Mouse (Mus musculus) C2C12 (cell line): ENCODE measurements around the gene Add3. TPM values are rescaled to one million over a fixed set of nuclear protein-coding genes. Genes with fewer than 3 reads are reported as not detected.

Experiments
- H3K27me3 ChIP-seq: one replicate; pipeline ENCODE4 v1.6.1; 2011; ENCODE audit not compliant: control insufficient read depth, insufficient read depth, insufficient read length
- H3K36me3 ChIP-seq: one replicate; pipeline ENCODE4 v1.6.1; 2011; ENCODE audit not compliant: control insufficient read depth, insufficient read depth
- H3K4me3 ChIP-seq: one replicate; pipeline ENCODE4 v1.5.1; 2011; ENCODE audit warnings: mild to moderate bottlenecking, control low read depth; ENCODE audit not compliant: poor library complexity, insufficient read depth, severe bottlenecking
- H3K79me2 ChIP-seq: one replicate; pipeline ENCODE4 v1.6.1; 2011; ENCODE audit not compliant: control insufficient read depth, insufficient read depth
- H3K79me3 ChIP-seq: one replicate; pipeline ENCODE4 v1.6.1; 2011; ENCODE audit warnings: low read depth, control low read depth
- H3ac ChIP-seq: one replicate; pipeline ENCODE3; 2011; ENCODE audit warnings: low read depth; ENCODE audit not compliant: control insufficient read depth, insufficient read length
- CEBPB ChIP-seq: IDR thresholded peaks from one replicate; pipeline ENCODE4 v1.6.1; 2011; ENCODE audit warnings: low read depth, mild to moderate bottlenecking, control low read depth, moderate library complexity
- CTCF ChIP-seq: IDR thresholded peaks from one replicate; pipeline ENCODE4 v1.5.1; 2011; ENCODE audit not compliant: control insufficient read depth, insufficient read depth, insufficient read length
- FOSL1 ChIP-seq: IDR thresholded peaks from one replicate; pipeline ENCODE4 v1.8.0; 2011; ENCODE audit warnings: mild to moderate bottlenecking, low read length; ENCODE audit not compliant: poor library complexity, insufficient read depth, severe bottlenecking
- MAX ChIP-seq: IDR thresholded peaks from one replicate; pipeline ENCODE4 v1.6.1; 2011; ENCODE audit warnings: mild to moderate bottlenecking, control low read depth
- MYOD1 ChIP-seq: IDR thresholded peaks from one replicate; pipeline ENCODE4 v1.6.1; 2011; ENCODE audit warnings: low read depth; ENCODE audit not compliant: control insufficient read depth, insufficient read length
- MYOG ChIP-seq: IDR thresholded peaks from one replicate; pipeline ENCODE4 v1.6.1; 2011; ENCODE audit not compliant: control insufficient read depth, insufficient read length; ENCODE audit errors: extremely low read depth
- USF1 ChIP-seq: IDR thresholded peaks from one replicate; pipeline ENCODE4 v1.6.1; 2011; ENCODE audit warnings: low read depth, mild to moderate bottlenecking, control low read depth, moderate library complexity
- polyA plus RNA-seq: library from polyadenylated mRNA; unstranded; fragments of >200 nt; fragmentation: generic; extraction: Trizol; gene quantifications from one replicate; pipeline ENCODE4 v1.2.1, GENCODE M21; 2012; ENCODE audit warnings: missing spikeins

Gene Add3
- polyA plus RNA-seq, 1 experiment = 1.6 TPM

- TF ChIP-seq CEBPB (no peak), USF1 (no peak), FOSL1 (no peak), CTCF (no peak), MAX (no peak), MYOD1 (no peak)
- H3K36me3 ChIP-seq = no peaks in the 10 kb centered on the region
- H3K79me3 ChIP-seq = no peaks in the 10 kb centered on the region
Measured at GRCm38 (mm10) chr19:53178611-53179528, 38.6 kb downstream of the Add3 start.

GRCm38 (mm10) chr19:53180168-53180803 lies 40.0 kb downstream of the Add3 start:
- no peak overlapping the region for H3ac ChIP-seq
- no peak overlapping the region for H3K4me3 ChIP-seq
- H3K79me3 ChIP-seq = no peaks in the 10 kb centered on the region
- no peaks in the 10 kb centered on the region for H3K79me2 ChIP-seq
- no peaks in the 10 kb centered on the region for H3K36me3 ChIP-seq
- H3K27me3 ChIP-seq = no peaks in the 10 kb centered on the region
- no peak for TF ChIP-seq MYOD1
- no peak for TF ChIP-seq MYOG
- no peak for TF ChIP-seq CEBPB
- no peak for TF ChIP-seq MAX
- TF ChIP-seq FOSL1 = no peak
- no peak for TF ChIP-seq CTCF
- TF ChIP-seq USF1 = no peak

More at GRCm38 (mm10) chr19:53178611-53179528, 38.6 kb downstream of the Add3 start:
- H3K79me2 ChIP-seq = no peaks in the 10 kb centered on the region
- no peak overlapping the region for H3ac ChIP-seq
- H3K27me3 ChIP-seq = no peaks in the 10 kb centered on the region
- H3K4me3 ChIP-seq = no peak overlapping the region

- H3K79me3 ChIP-seq = no peaks in the 10 kb centered on the region
- no peaks in the 10 kb centered on the region for H3K36me3 ChIP-seq
- H3K4me3 ChIP-seq = no peak overlapping the region
- TF ChIP-seq USF1 (no peak), FOSL1 (no peak), MYOD1 (no peak)
- no peaks in the 10 kb centered on the region for H3K27me3 ChIP-seq
- H3K79me2 ChIP-seq = no peaks in the 10 kb centered on the region
- H3ac ChIP-seq = no peak overlapping the region
Measured at GRCm38 (mm10) chr19:53181003-53181861, 41.0 kb downstream of the Add3 start.

DNA sequence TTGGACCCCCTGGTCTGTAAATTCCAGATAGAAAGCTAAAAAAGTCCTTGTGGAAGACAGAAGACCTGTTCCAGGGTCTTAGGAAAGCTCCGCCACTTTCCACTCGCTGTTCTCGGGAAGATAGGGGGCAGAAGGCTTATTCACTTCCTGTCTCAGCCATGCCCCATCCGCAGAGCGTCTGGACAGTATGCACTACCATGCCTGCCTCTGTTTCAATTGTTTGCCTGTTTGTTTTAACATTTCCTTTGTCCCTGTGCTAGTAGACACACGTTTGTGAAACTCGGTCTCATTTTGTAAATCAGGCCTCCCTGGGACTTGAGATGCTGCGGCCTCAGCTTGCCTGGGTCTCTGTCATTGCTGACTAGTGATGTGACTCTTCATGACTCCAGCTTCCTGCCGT lies 43.4 kb downstream of the Add3 start:
- no peak overlapping the region for H3ac ChIP-seq
- no peaks in the 10 kb centered on the region for H3K79me3 ChIP-seq
- no peaks in the 10 kb centered on the region for H3K79me2 ChIP-seq
- H3K27me3 ChIP-seq = no peaks in the 10 kb centered on the region
- no peak overlapping the region for H3K4me3 ChIP-seq
- TF ChIP-seq CEBPB (no peak), USF1 (no peak), MYOG (no peak), CTCF (no peak), MAX (no peak), MYOD1 (no peak), FOSL1 (no peak)
- no peaks in the 10 kb centered on the region for H3K36me3 ChIP-seq

DNA sequence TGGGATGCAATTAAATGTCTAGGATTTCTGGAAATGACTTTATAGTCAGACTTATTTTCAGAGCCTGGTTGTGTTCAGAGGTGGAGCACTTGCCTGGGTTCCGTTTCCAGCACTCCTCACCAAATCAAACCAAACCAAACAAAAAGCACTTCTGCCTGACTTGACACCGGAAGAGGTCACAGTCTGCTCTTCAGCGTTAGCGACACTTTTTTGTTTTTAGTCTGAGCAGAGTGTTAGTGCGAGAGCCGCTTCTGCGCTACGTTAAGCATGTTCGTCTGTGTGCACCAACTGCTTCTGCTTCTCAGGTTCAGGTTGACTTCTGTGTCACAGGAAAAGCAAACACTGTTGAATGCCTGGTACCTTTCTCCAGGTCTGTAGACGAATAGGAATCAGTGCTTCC lies 44.0 kb downstream of the Add3 start:
- H3ac ChIP-seq = no peak overlapping the region
- no peaks in the 10 kb centered on the region for H3K79me2 ChIP-seq

More for the DNA sequence above, 44.0 kb downstream of the Add3 start:
- Histone ChIP-seq H3K4me3 (no peak overlapping the region), H3K36me3 (no peaks in the 10 kb centered on the region), H3K27me3 (no peaks in the 10 kb centered on the region), H3K79me3 (no peaks in the 10 kb centered on the region)
- no peak for TF ChIP-seq FOSL1
- no peak for TF ChIP-seq MAX
- no peak for TF ChIP-seq CTCF
- TF ChIP-seq MYOD1 = no peak
- TF ChIP-seq MYOG = no peak
- no peak for TF ChIP-seq USF1
- TF ChIP-seq CEBPB = no peak
